Mouse (Mus musculus): Measurements from ENCODE around the gene Adgrd1. TPM values are rescaled to one million over a fixed set of nuclear protein-coding genes. Genes with fewer than 3 reads are reported as not detected.

Adgrd1 gene
- polyA plus RNA-seq, 1 experiment from 2014 or later: not detected

DNA sequence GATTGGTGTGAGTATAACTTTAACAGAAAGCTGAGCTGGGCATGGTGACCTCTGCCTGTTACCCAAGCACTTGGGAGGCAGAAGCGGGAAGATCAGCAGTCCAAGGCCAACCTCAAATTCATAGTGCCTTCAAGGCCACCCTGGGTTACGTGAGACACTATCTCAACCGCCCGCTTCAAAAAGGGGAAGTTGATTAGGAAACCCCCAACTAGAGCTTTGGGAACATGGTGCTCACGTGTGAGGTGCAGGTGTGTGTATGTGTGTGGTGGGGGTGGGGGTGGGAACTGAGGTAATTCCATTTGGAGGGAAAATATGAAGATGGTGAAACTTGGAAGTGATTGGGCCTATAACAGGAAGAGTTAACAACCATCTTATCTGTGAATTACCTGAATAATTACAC, 19.3 kb upstream of the Adgrd1 start:
- no peak overlapping the region for H3K9ac ChIP-seq (ENCODE audit: low read length)
- WGBS: 93% methylated on average over 5 of the region's 5 CpGs
- no peaks in the 10 kb centered on the region for H3K9me3 ChIP-seq (ENCODE audit: control insufficient read depth, low read length)
- DNase-seq (ENCODE audit: low spot score) (no peak), ATAC-seq (replicated peaks; ENCODE audit: low FRiP score) (no peak)
- no peak overlapping the region for H3K27ac ChIP-seq (ENCODE audit: low read depth, low read length)
- no peak overlapping the region for H3K4me3 ChIP-seq (ENCODE audit: low read depth, low read length)
- no peak overlapping the region for H3K4me2 ChIP-seq (ENCODE audit: low read depth, low read length, severe bottlenecking)
- H3K27me3 ChIP-seq (ENCODE audit: control insufficient read depth, insufficient read depth, low read length): no peaks in the 10 kb centered on the region
- no peaks in the 10 kb centered on the region for H3K4me1 ChIP-seq (replicated peaks; ENCODE audit: control insufficient read depth, insufficient read depth, low read length)
- H3K36me3 ChIP-seq (ENCODE audit: control insufficient read depth, insufficient read depth, low read length): no peaks in the 10 kb centered on the region

DNA sequence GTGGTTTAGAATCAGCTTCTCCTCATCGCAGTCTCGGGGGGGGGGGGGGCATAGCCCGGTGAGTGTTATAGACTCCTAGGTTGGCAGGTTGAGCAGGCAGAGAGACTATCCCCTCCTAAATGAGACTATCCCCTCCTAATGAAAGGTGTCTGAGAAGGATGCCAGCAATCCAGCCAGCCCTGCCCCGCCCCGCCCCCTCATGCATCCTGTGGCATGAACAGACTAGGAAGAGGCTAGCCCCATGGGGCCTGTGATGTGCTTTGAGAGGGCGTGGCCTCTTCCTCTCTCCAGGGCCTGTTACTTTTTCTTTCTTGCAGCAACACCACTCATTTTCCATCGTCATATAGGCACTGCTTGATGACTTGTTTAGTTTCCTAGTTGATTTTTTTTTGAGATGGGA, 15.0 kb upstream of the Adgrd1 start:
- no peaks in the 10 kb centered on the region for H3K4me1 ChIP-seq (replicated peaks; ENCODE audit: control insufficient read depth, insufficient read depth, low read length)
- no peak overlapping the region for H3K4me2 ChIP-seq (ENCODE audit: low read depth, low read length, severe bottlenecking)
- H3K27me3 ChIP-seq (ENCODE audit: control insufficient read depth, insufficient read depth, low read length): no peaks in the 10 kb centered on the region
- no peak overlapping the region for H3K27ac ChIP-seq (ENCODE audit: low read depth, low read length)
- no peaks in the 10 kb centered on the region for H3K9me3 ChIP-seq (ENCODE audit: control insufficient read depth, low read length)
- ATAC-seq (replicated peaks; ENCODE audit: low FRiP score): no peak
- 87% methylated on average over 7 of the region's 7 CpGs for WGBS
- DNase-seq (ENCODE audit: low spot score): no peak
- no peak overlapping the region for H3K9ac ChIP-seq (ENCODE audit: low read length)
- H3K4me3 ChIP-seq (ENCODE audit: low read depth, low read length): no peak overlapping the region
- no peaks in the 10 kb centered on the region for H3K36me3 ChIP-seq (ENCODE audit: control insufficient read depth, insufficient read depth, low read length)

DNA sequence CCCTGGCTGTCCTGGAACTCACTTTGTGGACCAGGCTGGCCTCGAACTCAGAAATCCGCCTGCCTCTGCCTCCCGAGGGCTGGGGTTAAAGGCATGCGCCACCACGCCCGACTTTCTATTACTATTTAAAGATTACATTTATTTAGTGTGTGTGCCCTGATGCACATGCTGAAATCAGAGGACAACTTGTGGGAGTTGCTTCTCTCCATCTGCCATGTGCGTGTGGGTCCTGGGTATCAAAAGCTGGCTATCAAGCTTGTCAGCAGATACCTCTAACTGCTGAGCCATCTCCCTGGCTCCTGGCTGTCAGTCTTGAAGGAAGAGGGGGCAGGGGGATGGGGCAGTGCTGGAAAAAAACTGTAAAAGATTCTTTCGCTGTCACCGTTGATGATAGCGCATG, 11.4 kb upstream of the Adgrd1 start:
- DNase-seq (ENCODE audit: low spot score) (no peak), ATAC-seq (replicated peaks; ENCODE audit: low FRiP score) (no peak)
- no peaks in the 10 kb centered on the region for H3K27me3 ChIP-seq (ENCODE audit: control insufficient read depth, insufficient read depth, low read length)
- no peaks in the 10 kb centered on the region for H3K36me3 ChIP-seq (ENCODE audit: control insufficient read depth, insufficient read depth, low read length)
- WGBS: 93% methylated on average over 10 of the region's 10 CpGs
- H3K9me3 ChIP-seq (ENCODE audit: control insufficient read depth, low read length): no peaks in the 10 kb centered on the region
- H3K9ac ChIP-seq (ENCODE audit: low read length): no peak overlapping the region
- H3K4me2 ChIP-seq (ENCODE audit: low read depth, low read length, severe bottlenecking): no peak overlapping the region
- H3K4me3 ChIP-seq (ENCODE audit: low read depth, low read length): no peak overlapping the region
- no peaks in the 10 kb centered on the region for H3K4me1 ChIP-seq (replicated peaks; ENCODE audit: control insufficient read depth, insufficient read depth, low read length)
- no peak overlapping the region for H3K27ac ChIP-seq (ENCODE audit: low read depth, low read length)

DNA sequence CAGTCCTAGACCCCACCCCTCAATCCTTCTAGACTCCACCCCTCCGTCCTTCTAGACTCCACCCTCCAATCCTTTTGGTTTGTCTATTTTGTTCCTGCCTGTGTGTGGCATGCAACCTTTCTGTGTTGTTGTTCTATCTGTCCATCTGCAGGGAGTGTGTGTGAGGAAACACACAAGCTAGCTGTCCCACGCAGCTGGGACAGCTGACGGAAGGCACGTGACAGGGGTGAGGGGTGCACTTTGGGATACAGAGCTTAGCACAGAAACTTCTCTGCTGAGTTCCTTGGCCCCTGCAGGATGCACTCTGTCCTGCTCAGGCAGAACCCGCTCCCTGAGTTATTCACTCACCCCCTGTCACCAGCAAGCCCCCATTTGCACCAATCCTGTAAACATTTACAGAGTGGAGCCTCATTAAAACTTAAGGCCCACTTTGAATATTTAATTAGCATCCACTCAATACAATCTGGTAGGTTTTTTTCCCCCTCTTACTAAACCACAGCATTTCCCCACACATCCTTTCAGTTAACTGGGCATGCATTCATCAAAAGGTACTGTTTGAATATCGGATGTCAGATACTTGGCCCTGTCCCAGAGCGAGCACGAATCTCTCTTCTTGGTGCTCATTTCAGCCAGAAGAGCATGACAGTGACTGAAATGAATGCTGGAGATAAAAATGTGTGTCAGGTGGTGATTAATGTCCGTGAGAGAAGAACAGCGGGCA, 4.0 kb upstream of the Adgrd1 start:
- Histone ChIP-seq H3K36me3 (ENCODE audit: control insufficient read depth, insufficient read depth, low read length) (no peaks in the 10 kb centered on the region), H3K9me3 (ENCODE audit: control insufficient read depth, low read length) (no peaks in the 10 kb centered on the region), H3K4me2 (ENCODE audit: low read depth, low read length, severe bottlenecking) (no peak overlapping the region), H3K27ac (ENCODE audit: low read depth, low read length) (no peak overlapping the region), H3K4me1 (replicated peaks; ENCODE audit: control insufficient read depth, insufficient read depth, low read length) (peaks cover 4% of the 10 kb centered on the region; the same call in 1 of the 2 replicates), H3K4me3 (ENCODE audit: low read depth, low read length) (no peak overlapping the region), H3K9ac (ENCODE audit: low read length) (no peak overlapping the region), H3K27me3 (ENCODE audit: control insufficient read depth, insufficient read depth, low read length) (no peaks in the 10 kb centered on the region)
- WGBS: 78% methylated on average over 10 of the region's 10 CpGs
- no peak for DNase-seq (ENCODE audit: low spot score)
- ATAC-seq (replicated peaks; ENCODE audit: low FRiP score): no peak; the same call in 1 of the 2 replicates

DNA sequence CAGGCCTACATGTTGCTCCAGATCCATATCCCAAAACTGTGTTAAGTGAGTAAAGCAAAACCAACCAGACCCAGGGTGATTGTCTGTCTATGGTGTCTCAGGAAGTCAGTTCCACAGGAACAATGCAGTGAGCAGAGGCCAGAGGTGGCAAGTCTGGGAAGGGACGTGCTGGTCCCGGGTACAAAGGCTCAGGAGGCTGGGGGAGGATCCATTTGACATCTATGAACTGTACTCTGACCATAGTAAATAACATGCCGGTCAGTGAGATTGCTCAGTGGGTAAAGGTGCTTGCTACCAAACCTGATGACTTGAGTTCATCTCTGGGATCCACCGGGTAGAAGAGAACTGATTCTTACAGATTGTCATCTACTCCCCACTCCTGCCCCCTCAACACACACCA, 3.4 kb upstream of the Adgrd1 start:
- WGBS: 87% methylated on average over 4 of the region's 4 CpGs
- no peak overlapping the region for H3K4me2 ChIP-seq (ENCODE audit: low read depth, low read length, severe bottlenecking)
- H3K9me3 ChIP-seq (ENCODE audit: control insufficient read depth, low read length): no peaks in the 10 kb centered on the region
- H3K4me3 ChIP-seq (ENCODE audit: low read depth, low read length): no peak overlapping the region
- H3K27ac ChIP-seq (ENCODE audit: low read depth, low read length): no peak overlapping the region
- ATAC-seq (replicated peaks; ENCODE audit: low FRiP score) (no peak), DNase-seq (ENCODE audit: low spot score) (no peak)
- no peaks in the 10 kb centered on the region for H3K27me3 ChIP-seq (ENCODE audit: control insufficient read depth, insufficient read depth, low read length)
- peaks cover 4% of the 10 kb centered on the region; the same call in 1 of the 2 replicates for H3K4me1 ChIP-seq (replicated peaks; ENCODE audit: control insufficient read depth, insufficient read depth, low read length)
- H3K36me3 ChIP-seq (ENCODE audit: control insufficient read depth, insufficient read depth, low read length): no peaks in the 10 kb centered on the region
- H3K9ac ChIP-seq (ENCODE audit: low read length): no peak overlapping the region

DNA sequence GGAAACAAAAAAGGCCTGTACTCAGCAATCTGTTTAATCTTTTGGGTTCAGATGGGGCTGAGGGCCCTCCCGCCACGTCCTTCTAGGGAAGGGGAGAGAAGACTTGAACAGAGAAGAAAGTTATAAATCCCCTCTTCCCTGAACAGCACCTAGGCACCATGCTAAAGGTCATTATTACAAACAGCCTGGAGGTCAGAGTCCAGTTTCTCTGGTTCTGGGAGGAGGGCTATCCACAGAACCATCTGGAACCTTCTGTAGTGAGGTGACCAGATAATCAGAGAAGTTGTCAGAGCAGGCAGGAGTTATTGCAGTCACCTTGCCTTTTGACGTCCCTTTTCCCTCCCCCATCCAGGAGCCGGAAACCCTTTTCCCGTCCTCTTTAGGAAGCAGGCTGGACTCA, 2.3 kb upstream of the Adgrd1 start:
- no peaks in the 10 kb centered on the region for H3K36me3 ChIP-seq (ENCODE audit: control insufficient read depth, insufficient read depth, low read length)
- ATAC-seq (replicated peaks; ENCODE audit: low FRiP score): no peak
- no peaks in the 10 kb centered on the region for H3K9me3 ChIP-seq (ENCODE audit: control insufficient read depth, low read length)
- H3K4me1 ChIP-seq (replicated peaks; ENCODE audit: control insufficient read depth, insufficient read depth, low read length): peaks cover 4% of the 10 kb centered on the region; the same call in 1 of the 2 replicates
- H3K27ac ChIP-seq (ENCODE audit: low read depth, low read length): no peak overlapping the region
- H3K4me2 ChIP-seq (ENCODE audit: low read depth, low read length, severe bottlenecking): no peak overlapping the region
- WGBS: 72% methylated on average over 5 of the region's 5 CpGs
- no peak overlapping the region for H3K9ac ChIP-seq (ENCODE audit: low read length)
- H3K27me3 ChIP-seq (ENCODE audit: control insufficient read depth, insufficient read depth, low read length): no peaks in the 10 kb centered on the region
- no peak overlapping the region for H3K4me3 ChIP-seq (ENCODE audit: low read depth, low read length)
- DNase-seq (ENCODE audit: low spot score): no peak

DNA sequence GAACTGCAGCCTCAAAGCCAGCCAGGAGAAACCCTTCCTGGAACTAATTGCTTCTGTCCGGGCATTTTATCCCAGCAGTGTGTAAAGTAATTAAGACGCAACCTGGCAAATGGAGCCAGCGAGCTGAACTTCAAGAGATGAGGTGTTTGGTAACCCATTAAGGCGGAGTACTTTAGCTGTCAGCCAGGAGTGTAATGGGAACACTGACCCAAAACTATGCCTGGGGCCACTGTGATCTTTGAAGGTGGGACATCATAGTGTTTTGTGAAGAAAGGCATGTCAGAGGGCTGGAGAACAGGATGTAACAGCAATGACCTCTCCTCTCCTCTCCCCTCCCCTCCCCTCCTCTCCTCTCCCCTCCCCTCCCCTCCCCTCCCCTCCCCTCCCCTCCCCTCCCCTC, 7.5 kb downstream of the Adgrd1 start:
- H3K4me1 ChIP-seq (replicated peaks; ENCODE audit: control insufficient read depth, insufficient read depth, low read length): 0 out of 2 replicates have a peak, but pooled peaks cover 2% of the 10 kb centered on the region
- no peak for ATAC-seq (replicated peaks; ENCODE audit: low FRiP score)
- DNase-seq (ENCODE audit: low spot score): no peak
- no peak overlapping the region for H3K27ac ChIP-seq (ENCODE audit: low read depth, low read length)
- no peaks in the 10 kb centered on the region for H3K9me3 ChIP-seq (ENCODE audit: control insufficient read depth, low read length)
- H3K27me3 ChIP-seq (ENCODE audit: control insufficient read depth, insufficient read depth, low read length): no peaks in the 10 kb centered on the region
- no peak overlapping the region for H3K4me3 ChIP-seq (ENCODE audit: low read depth, low read length)
- 63% methylated on average over 4 of the region's 4 CpGs for WGBS
- no peak overlapping the region for H3K4me2 ChIP-seq (ENCODE audit: low read depth, low read length, severe bottlenecking)
- H3K36me3 ChIP-seq (ENCODE audit: control insufficient read depth, insufficient read depth, low read length): no peaks in the 10 kb centered on the region
- no peak overlapping the region for H3K9ac ChIP-seq (ENCODE audit: low read length)

DNA sequence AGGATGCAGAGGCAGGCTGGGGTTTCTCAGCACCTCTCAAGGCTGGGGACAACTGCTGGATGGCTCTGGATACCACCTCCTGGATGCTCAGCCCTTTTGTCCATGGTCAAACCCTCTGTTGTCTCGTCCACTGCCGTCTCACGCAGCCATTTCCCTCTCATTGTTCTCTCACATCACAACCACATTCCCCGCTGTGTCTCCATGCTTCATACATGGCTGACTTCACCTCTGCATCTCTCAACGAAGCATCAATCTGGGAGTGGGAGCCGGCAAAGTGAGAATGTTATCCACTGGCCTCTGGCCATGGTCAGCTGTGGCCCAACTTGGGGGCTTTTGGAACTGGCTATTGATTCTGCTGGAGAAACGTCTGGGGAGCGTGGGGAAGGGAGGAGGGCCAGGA, 15.2 kb downstream of the Adgrd1 start:
- no peak for ATAC-seq (replicated peaks; ENCODE audit: low FRiP score)
- H3K4me2 ChIP-seq (ENCODE audit: low read depth, low read length, severe bottlenecking): no peak overlapping the region
- H3K4me1 ChIP-seq (replicated peaks; ENCODE audit: control insufficient read depth, insufficient read depth, low read length): 0 out of 2 replicates have a peak, but pooled peaks cover 2% of the 10 kb centered on the region
- no peak overlapping the region for H3K9ac ChIP-seq (ENCODE audit: low read length)
- no peak overlapping the region for H3K27ac ChIP-seq (ENCODE audit: low read depth, low read length)
- DNase-seq (ENCODE audit: low spot score): no peak
- 68% methylated on average over 8 of the region's 8 CpGs for WGBS
- no peaks in the 10 kb centered on the region for H3K36me3 ChIP-seq (ENCODE audit: control insufficient read depth, insufficient read depth, low read length)
- H3K9me3 ChIP-seq (ENCODE audit: control insufficient read depth, low read length): no peaks in the 10 kb centered on the region
- H3K4me3 ChIP-seq (ENCODE audit: low read depth, low read length): no peak overlapping the region
- H3K27me3 ChIP-seq (ENCODE audit: control insufficient read depth, insufficient read depth, low read length): no peaks in the 10 kb centered on the region
